Mouse (Mus musculus) left cerebral cortex, postnatal 25 days (tissue): ENCODE data around the gene Gast. TPM values are rescaled to one million over a fixed set of nuclear protein-coding genes. Genes with fewer than 3 reads are reported as not detected.

ENCODE experiments used
- total RNA-seq, 2 experiments: library from RNA; stranded (reverse); gene quantifications; 2 replicates each; pipeline ENCODE4 v1.2.3; 2021

Gene Gast
- total RNA-seq, 2 experiments from 2014 or later: not detected

Other genes with a start within 250 kb of the Gast start
- gene Krt32, start 246.2 kb upstream of the Gast start, total RNA-seq: not detected
- not detected for gene Krt35, start 238.2 kb upstream of the Gast start, total RNA-seq
- not detected for gene Krt36, start 228.8 kb upstream of the Gast start, total RNA-seq
- gene Krt13, start 212.8 kb upstream of the Gast start, total RNA-seq: not detected
- not detected for gene Krt15, start 198.5 kb upstream of the Gast start, total RNA-seq
- gene Krt19, start 185.7 kb upstream of the Gast start, total RNA-seq: not detected
- gene Krt9, start 141.2 kb upstream of the Gast start, total RNA-seq: 1 to 10 TPM; 3.7 to 4.3 TPM
- not detected for gene Krt14, start 126.9 kb upstream of the Gast start, total RNA-seq
- not detected for gene Krt16, start 85.5 kb upstream of the Gast start, total RNA-seq
- under 1 TPM in 1 of 2 experiments, not detected in 1; 0.30 TPM for gene Krt17, start 73.4 kb upstream of the Gast start, total RNA-seq
- gene Krt42, start 64.5 kb upstream of the Gast start, total RNA-seq: not detected
- 100 to 1,000 TPM; 820 to 888 TPM for gene Eif1, start 14.5 kb upstream of the Gast start, total RNA-seq
- 100 to 1,000 TPM; 136 to 160 TPM for gene Hap1, start 21.7 kb downstream of the Gast start, total RNA-seq
- gene Jup, start 63.4 kb downstream of the Gast start, total RNA-seq: 10 to 100 TPM; 44.2 to 45.4 TPM
- 1 to 10 TPM; 7.2 to 7.5 TPM for gene P3h4, start 80.4 kb downstream of the Gast start, total RNA-seq
- 1 to 10 TPM; 4.7 to 5.7 TPM for gene Fkbp10, start 81.3 kb downstream of the Gast start, total RNA-seq
- 10 to 100 TPM; 50.7 to 57.1 TPM for gene Nt5c3b, start 107.4 kb downstream of the Gast start, total RNA-seq
- gene Klhl10, start 107.5 kb downstream of the Gast start, total RNA-seq: under 1 TPM; 0.53 to 0.99 TPM
- gene Klhl11, start 138.3 kb downstream of the Gast start, total RNA-seq: 100 to 1,000 TPM in 1 of 2 experiments, 10 to 100 TPM in 1; 97.7 to 102 TPM
- 100 to 1,000 TPM; 114 to 124 TPM for gene Acly, start 193.6 kb downstream of the Gast start, total RNA-seq
- gene Ttc25, start 211.2 kb downstream of the Gast start, total RNA-seq: 1 to 10 TPM in 1 of 2 experiments, under 1 TPM in 1; 0.55 to 1.3 TPM
- gene Cnp, start 240.5 kb downstream of the Gast start, total RNA-seq: 100 to 1,000 TPM; 207 to 230 TPM